Mouse (Mus musculus): ENCODE data around the gene H2al1h.
"Not testable (repeated sequence)": the region's sequence is repeated elsewhere in the genome, so short reads cannot be mapped to it uniquely, and the experiment has no call there.

Gene H2al1h

GRCm38 (mm10) chrX:11321192-11321591 is at the start of gene H2al1h:
H2al1h (plus strand) TSS chrX:11321492.
- not testable (repeated sequence) for DNase-seq

- no peak for DNase-seq
Observed at GRCm38 (mm10) chrX:11273190-11273589, 48.1 kb upstream of the H2al1h start.

GRCm38 (mm10) chrX:11277083-11277482 is 44.2 kb upstream of the H2al1h start:
- DNase-seq: no peak

GRCm38 (mm10) chrX:11280741-11281140 is 40.6 kb upstream of the H2al1h start:
- no peak for DNase-seq

- DNase-seq: no peak
Observed at GRCm38 (mm10) chrX:11288306-11288882, 32.9 kb upstream of the H2al1h start.

- no peak for DNase-seq
Observed at GRCm38 (mm10) chrX:11289244-11289643, 32.0 kb upstream of the H2al1h start.

GRCm38 (mm10) chrX:11298957-11299356 is 22.3 kb upstream of the H2al1h start, which contains the start of gene H2al1a:
H2al1a (plus strand) TSS chrX:11299257.
- DNase-seq: not testable (repeated sequence)

GRCm38 (mm10) chrX:11302132-11302531 is 19.2 kb upstream of the H2al1h start, which contains the start of gene H2al1b:
H2al1b (plus strand) TSS chrX:11302432.
- DNase-seq: not testable (repeated sequence)

GRCm38 (mm10) chrX:11305355-11305754 is 15.9 kb upstream of the H2al1h start, which contains the start of gene H2al1c:
H2al1c (plus strand) TSS chrX:11305655.
- DNase-seq: not testable (repeated sequence)

GRCm38 (mm10) chrX:11308524-11308923 is 12.8 kb upstream of the H2al1h start, which contains the start of gene H2al1d:
H2al1d (plus strand) TSS chrX:11308824.
- DNase-seq: not testable (repeated sequence)

GRCm38 (mm10) chrX:11311634-11312033 is 9.7 kb upstream of the H2al1h start, which contains the start of gene H2al1e:
H2al1e (plus strand) TSS chrX:11311934.
- not testable (repeated sequence) for DNase-seq

GRCm38 (mm10) chrX:11314858-11315257 is 6.4 kb upstream of the H2al1h start, which contains the start of gene H2al1f:
H2al1f (plus strand) TSS chrX:11315158.
- DNase-seq: not testable (repeated sequence)

GRCm38 (mm10) chrX:11317956-11318355 is 3.3 kb upstream of the H2al1h start, which contains the start of gene H2al1g:
H2al1g (plus strand) TSS chrX:11318256.
- not testable (repeated sequence) for DNase-seq

- not testable (repeated sequence) for DNase-seq
Observed at GRCm38 (mm10) chrX:11324359-11324758, 3.1 kb downstream of the H2al1h start, which contains the start of gene H2al1i. H2al1i (plus strand) TSS chrX:11324659.

GRCm38 (mm10) chrX:11327522-11327921 is 6.2 kb downstream of the H2al1h start, which contains the start of gene H2al1j:
H2al1j (plus strand) TSS chrX:11327822.
- not testable (repeated sequence) for DNase-seq

GRCm38 (mm10) chrX:11345762-11346161 is 24.5 kb downstream of the H2al1h start:
- peak; percentile 9 to 10 for DNase-seq

GRCm38 (mm10) chrX:11346756-11347155 is 25.5 kb downstream of the H2al1h start:
- peak; percentile 11 to 45 for DNase-seq

- no peak for DNase-seq
Observed at GRCm38 (mm10) chrX:11360823-11361222, 39.5 kb downstream of the H2al1h start.

GRCm38 (mm10) chrX:11361261-11361660 is 40.0 kb downstream of the H2al1h start:
- no peak for DNase-seq

GRCm38 (mm10) chrX:11363890-11364289 is 42.6 kb downstream of the H2al1h start:
- DNase-seq: peak; percentile 43 to 50

GRCm38 (mm10) chrX:11365151-11365550 is 43.9 kb downstream of the H2al1h start:
- no peak for DNase-seq

Data from cerebellum, postnatal 36 days (tissue).